Mouse (Mus musculus) ovary, postnatal 36 days (tissue): ENCODE measurements around the gene A530032D15Rik.
"Not testable (repeated sequence)": the region's sequence is repeated elsewhere in the genome, so short reads cannot be mapped to it uniquely, and the experiment has no call there.

Source experiments
- DNase-seq: peaks from one replicate; pipeline ENCODE4 v3.0.0; 2022; ENCODE audit warnings: low spot score, mixed read lengths

A530032D15Rik gene

DNA sequence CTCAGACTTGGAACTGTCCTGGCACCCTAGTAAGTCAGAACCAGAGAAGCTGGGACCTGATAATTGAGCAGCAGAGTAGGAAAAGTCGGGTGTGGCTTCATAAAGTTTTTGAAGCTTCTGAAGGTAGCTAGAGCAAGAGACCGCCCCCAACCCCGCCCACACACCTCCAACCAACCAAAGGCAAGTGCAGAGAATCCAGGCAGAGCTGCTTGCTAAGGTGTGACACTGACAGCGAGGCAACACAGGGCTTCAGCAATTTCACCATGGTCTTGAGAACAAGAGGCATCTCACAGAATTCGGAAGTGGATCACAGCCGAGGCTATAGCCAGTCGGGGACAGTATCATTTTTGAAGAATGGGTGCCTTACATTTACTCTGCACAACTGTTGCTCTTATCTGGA is at the start of gene A530032D15Rik:
Gene A530032D15Rik (minus strand): TSS at position 101 of the 400 bp plus-strand sequence.
- not testable (repeated sequence) for DNase-seq

GRCm38 (mm10) chr1:85155151-85155550 is 45.5 kb upstream of the A530032D15Rik start:
- DNase-seq: not testable (repeated sequence)

GRCm38 (mm10) chr1:85133671-85134070 is 24.0 kb upstream of the A530032D15Rik start:
- DNase-seq: not testable (repeated sequence)

GRCm38 (mm10) chr1:85121841-85122240 is 12.2 kb upstream of the A530032D15Rik start:
- DNase-seq: not testable (repeated sequence)

GRCm38 (mm10) chr1:85118341-85118740 is 8.7 kb upstream of the A530032D15Rik start:
- DNase-seq: not testable (repeated sequence)

GRCm38 (mm10) chr1:85117537-85117936 is 7.9 kb upstream of the A530032D15Rik start:
- DNase-seq: not testable (repeated sequence)

GRCm38 (mm10) chr1:85114666-85115402 is 5.2 kb upstream of the A530032D15Rik start:
- not testable (repeated sequence) for DNase-seq

DNA sequence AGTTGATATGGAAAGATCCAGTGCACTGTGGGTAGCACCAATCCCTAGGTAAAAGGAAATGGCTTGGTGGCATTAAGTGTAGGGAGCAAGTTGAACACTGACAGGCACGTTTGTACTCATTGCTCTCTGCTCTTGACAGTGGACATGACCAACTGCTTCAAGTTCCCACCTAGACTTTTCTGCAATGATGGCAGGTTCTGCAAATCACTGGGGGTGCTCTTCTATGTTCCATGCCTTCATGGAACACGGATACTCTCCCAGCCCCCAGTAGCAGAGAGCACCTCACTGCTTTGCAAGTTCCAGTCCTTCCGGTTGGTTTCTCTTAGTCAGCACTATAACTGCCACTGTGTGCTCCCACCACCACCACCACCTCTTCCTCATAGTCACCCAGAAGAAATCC is 4.4 kb upstream of the A530032D15Rik start:
- DNase-seq: not testable (repeated sequence)

DNA sequence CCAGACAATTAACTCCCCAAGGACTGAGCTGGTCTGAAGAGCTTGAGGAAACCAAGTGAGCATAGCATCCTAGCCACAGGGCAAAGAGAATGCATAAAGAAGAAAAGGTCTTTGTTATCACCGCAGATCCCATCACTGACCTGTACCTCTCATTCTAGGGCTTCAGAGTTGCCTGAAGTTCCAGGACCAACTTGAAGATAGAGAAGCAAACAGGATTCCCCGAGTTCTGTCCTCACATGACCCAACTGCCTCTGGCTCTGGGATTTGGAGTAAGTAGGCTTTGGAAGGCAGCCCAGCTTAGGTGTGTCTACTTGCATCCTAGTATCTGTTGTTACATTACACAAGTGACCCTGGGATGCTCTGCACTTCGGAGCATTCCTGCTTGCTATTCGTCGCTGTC is 3.2 kb upstream of the A530032D15Rik start:
- DNase-seq: not testable (repeated sequence)

GRCm38 (mm10) chr1:85112266-85112665 is 2.6 kb upstream of the A530032D15Rik start:
- DNase-seq: not testable (repeated sequence)

GRCm38 (mm10) chr1:85111572-85111971 is 1.9 kb upstream of the A530032D15Rik start:
- peak; percentile 23 for DNase-seq

- not testable (repeated sequence) for DNase-seq
Measured at GRCm38 (mm10) chr1:85110876-85111275, 1.2 kb upstream of the A530032D15Rik start.

- not testable (repeated sequence) for DNase-seq
Measured at GRCm38 (mm10) chr1:85106013-85106412, 3.6 kb downstream of the A530032D15Rik start.

DNA sequence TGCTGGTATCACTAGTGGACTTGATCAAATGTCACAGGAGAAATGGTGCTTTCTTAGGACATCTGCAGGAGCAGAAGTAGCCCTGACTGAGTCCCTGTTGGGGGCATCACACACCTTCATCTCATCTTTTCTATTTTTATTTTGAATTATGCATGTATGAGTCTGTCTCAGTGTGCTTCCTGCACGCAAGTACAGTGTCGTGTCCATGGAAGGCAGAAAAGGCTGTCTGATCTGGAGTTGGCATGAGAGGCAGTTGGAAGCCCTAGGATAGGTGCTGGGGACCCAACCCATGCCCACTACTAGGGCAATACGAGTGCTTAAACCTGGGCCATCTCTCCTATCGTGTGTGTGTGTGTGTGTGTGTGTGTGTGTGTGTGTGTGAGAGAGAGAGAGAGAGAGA is 4.3 kb downstream of the A530032D15Rik start:
- not testable (repeated sequence) for DNase-seq

DNA sequence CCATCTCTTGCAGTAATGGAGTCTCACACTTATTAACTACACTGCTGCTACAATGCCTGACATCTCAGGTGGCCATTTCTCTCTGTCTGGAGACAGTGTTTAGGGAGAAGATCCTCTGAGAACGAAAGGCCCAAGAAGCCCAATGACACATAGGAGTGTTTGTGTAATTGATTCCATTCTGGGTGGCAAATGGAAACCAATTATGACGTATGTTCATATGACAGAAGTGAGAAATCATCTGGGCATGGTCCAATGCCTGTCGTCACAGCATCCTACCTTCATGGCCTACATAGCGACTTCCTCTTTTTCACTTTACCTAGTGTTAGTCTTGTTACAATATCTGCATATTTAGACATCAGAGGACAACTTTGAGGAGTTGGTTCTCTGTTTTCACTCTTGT is 7.9 kb downstream of the A530032D15Rik start:
- DNase-seq: not testable (repeated sequence)

DNA sequence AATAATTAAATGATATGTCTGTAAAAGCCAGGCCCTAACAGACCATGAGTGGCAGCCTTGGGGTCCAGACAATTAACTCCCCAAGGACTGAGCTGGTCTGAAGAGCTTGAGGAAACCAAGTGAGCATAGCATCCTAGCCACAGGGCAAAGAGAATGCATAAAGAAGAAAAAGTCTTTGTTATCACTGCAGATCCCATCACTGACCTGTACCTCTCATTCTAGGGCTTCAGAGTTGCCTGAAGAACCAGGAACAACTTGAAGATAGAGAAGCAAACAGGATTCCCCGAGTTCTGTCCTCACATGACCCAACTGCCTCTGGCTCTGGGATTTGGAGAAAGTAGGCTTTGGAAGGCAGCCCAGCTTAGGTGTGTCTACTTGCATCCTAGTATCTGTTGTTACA is 9.8 kb downstream of the A530032D15Rik start, which contains the start of gene Gm10553:
Gene Gm10553 (plus strand): TSS at position 301 of the 400 bp plus-strand sequence.
- DNase-seq: not testable (repeated sequence)

DNA sequence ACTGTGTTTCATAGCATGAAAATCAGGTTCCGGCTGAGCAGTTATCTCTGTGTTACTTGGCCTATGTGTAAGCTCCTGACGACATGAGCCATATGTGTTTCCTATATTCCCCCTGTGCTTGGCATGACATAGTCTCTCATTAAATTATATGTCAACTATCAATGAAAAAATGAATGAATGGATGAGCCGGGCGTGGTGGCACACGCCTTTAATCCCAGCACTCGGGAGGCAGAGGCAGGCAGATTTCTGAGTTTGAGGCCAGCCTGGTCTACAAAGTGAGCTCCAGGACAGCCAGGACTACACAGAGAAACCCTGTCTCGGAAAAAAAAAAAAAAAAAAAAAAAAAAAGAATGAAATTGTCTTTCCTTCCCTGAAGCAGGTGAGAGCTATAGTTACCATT is 10.6 kb downstream of the A530032D15Rik start:
- DNase-seq: not testable (repeated sequence)

GRCm38 (mm10) chr1:85093011-85093572 is 16.6 kb downstream of the A530032D15Rik start:
- DNase-seq: not testable (repeated sequence)

DNA sequence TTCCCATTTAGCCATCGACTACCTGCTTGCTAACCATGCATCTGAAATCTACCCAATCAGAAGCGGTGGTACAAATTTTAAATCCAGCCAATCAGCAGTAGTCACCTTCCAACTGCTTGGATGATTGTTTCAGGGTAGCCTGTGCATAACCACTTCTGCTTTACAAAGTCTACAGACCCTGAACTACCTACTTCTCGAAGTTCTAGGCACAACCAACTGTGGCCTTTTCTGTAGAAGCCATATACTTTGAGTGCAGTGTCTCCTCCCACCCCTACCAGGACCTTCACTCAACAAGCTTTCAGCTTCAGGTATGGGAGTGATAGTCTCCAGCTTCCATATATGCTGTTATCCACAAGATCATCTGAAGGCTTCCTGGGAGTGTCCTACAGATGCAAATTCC is 17.5 kb downstream of the A530032D15Rik start:
- DNase-seq: not testable (repeated sequence)

GRCm38 (mm10) chr1:85086211-85086610 is 23.4 kb downstream of the A530032D15Rik start:
- not testable (repeated sequence) for DNase-seq

DNA sequence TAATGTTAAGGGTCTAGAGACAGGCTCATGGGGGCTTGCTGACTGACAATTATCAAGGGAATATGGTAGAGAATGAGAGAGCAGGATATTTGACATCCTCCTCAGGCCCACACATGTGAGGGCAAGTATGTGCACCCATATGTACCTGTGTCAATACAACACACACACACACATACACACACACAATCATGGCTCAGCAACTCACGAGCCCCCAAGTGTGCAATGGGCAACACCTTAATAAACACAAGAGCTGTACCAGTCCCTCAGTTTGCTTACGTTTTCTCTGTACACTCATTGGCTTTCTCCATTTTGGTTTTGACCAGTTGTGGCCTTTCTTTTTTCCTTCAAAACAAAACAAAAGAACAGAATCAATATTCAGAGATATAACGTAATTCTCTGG is 24.9 kb downstream of the A530032D15Rik start:
- not testable (repeated sequence) for DNase-seq

- DNase-seq: not testable (repeated sequence)
Measured at GRCm38 (mm10) chr1:85073099-85073498, 36.6 kb downstream of the A530032D15Rik start.

DNA sequence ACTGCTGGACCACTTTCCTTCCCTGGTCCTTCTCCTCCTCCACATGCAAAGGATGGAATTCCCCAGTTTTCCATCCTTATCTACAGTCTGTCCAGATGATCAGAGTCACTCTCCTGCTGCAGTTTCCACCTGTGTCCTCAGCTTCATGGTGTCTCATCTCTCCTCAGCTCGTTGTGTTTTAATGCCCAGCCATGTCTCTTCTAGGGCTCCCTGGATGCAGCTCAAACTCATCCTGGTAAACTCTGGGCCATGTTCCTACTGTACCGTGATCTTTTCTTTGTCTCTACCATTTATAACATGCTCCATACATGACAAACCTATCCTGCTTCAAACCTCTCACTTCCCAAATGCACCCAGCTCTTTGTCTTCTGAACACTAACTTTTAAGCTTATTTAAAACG is 38.0 kb downstream of the A530032D15Rik start:
- not testable (repeated sequence) for DNase-seq
